Mouse (Mus musculus) left cerebral cortex, adult 9 months (tissue): ENCODE results near the gene Lrrc8c.
A peak's percentile ranks its signal among the peaks of the same experiment; 100 is the strongest.

ENCODE experiments used
- DNase-seq, 2 experiments: peaks; one replicate each; pipeline ENCODE4 v3.0.0; 2022; ENCODE audit warnings: low spot score in 2 of 2

The Lrrc8c gene

GRCm38 (mm10) chr5:105500132-105501121 is 18.8 kb upstream of the Lrrc8c start:
- DNase-seq, result no peak

GRCm38 (mm10) chr5:105501136-105501535 is 18.1 kb upstream of the Lrrc8c start:
- no peak for DNase-seq

- no peak for DNase-seq
These were observed 10.4 kb upstream of the Lrrc8c start for GRCm38 (mm10) chr5:105508813-105509212.

GRCm38 (mm10) chr5:105512297-105512696 is 6.9 kb upstream of the Lrrc8c start:
- no peak for DNase-seq

GRCm38 (mm10) chr5:105515532-105515931 is 3.7 kb upstream of the Lrrc8c start:
- DNase-seq, result no peak

GRCm38 (mm10) chr5:105516290-105516689 is 2.9 kb upstream of the Lrrc8c start:
- no peak for DNase-seq

- DNase-seq, result no peak
These were observed 1.1 kb upstream of the Lrrc8c start for GRCm38 (mm10) chr5:105517992-105518625.

- DNase-seq, result peak in 1 of 2 experiments; percentile 30
These were observed 527 bp upstream of the Lrrc8c start for GRCm38 (mm10) chr5:105518626-105519095.

- peak in 1 of 2 experiments; percentile 14 for DNase-seq
These were observed 750 bp downstream of the Lrrc8c start for GRCm38 (mm10) chr5:105519976-105520300.

GRCm38 (mm10) chr5:105520442-105520965 is 1.3 kb downstream of the Lrrc8c start:
- DNase-seq, result no peak

GRCm38 (mm10) chr5:105523452-105523851 is 4.3 kb downstream of the Lrrc8c start:
- no peak for DNase-seq

- no peak for DNase-seq
These were observed 5.8 kb downstream of the Lrrc8c start for GRCm38 (mm10) chr5:105525004-105525403.

GRCm38 (mm10) chr5:105526107-105526645 is 7.0 kb downstream of the Lrrc8c start:
- DNase-seq, result no peak

GRCm38 (mm10) chr5:105526766-105527165 is 7.6 kb downstream of the Lrrc8c start:
- no peak for DNase-seq

- no peak for DNase-seq
These were observed 8.5 kb downstream of the Lrrc8c start for GRCm38 (mm10) chr5:105527477-105528331.

- DNase-seq, result no peak
These were observed 11.4 kb downstream of the Lrrc8c start for GRCm38 (mm10) chr5:105530576-105530975.

- no peak for DNase-seq
These were observed 16.0 kb downstream of the Lrrc8c start for GRCm38 (mm10) chr5:105535186-105535585.

- no peak for DNase-seq
These were observed 17.0 kb downstream of the Lrrc8c start for GRCm38 (mm10) chr5:105536172-105536571.

GRCm38 (mm10) chr5:105537101-105537723 is 18.0 kb downstream of the Lrrc8c start:
- no peak for DNase-seq

GRCm38 (mm10) chr5:105541051-105541450 is 21.9 kb downstream of the Lrrc8c start:
- no peak for DNase-seq

- DNase-seq, result no peak
These were observed 25.9 kb downstream of the Lrrc8c start for GRCm38 (mm10) chr5:105545126-105545525.
